Mouse (Mus musculus): ENCODE measurements at regions not wholly inside any gene's neighbourhood (a gene's known extent, or its start where the extent isn't known, plus 50 kb on each side); places are given as distances from the start of the nearest gene placed in this dataset.

- no peak for DNase-seq
- WGBS: 70% methylated on average over 4 of the region's 4 CpGs
- intact Hi-C loops (cut with DNase I): no loop called here
Observed at GRCm38 (mm10) chr2:9464413-9464812, 416.6 kb upstream of the 4930412O13Rik start.

DNA sequence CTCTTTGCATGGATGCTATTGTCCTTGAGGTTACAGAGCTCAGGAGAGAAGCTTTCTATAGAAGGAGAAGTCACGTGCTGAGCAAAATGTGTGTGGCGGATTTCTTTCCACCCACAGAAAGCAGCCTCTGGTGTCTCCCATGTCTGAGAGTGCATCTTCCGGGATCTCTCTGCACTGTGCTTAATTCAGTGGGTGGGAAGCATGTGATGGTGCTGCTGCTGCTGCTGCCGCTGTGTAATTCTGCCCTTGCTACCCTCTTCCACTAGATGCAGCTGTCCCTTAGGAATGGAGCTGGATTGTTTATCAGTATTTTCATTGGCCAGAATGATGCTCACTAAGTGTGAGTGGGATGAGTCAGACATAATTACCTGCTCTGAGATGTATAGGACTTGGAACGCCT is 416.2 kb upstream of the 4930412O13Rik start:
- intact Hi-C loops (cut with DNase I): no loop called here
- Histone ChIP-seq H3K9ac (ENCODE audit: low read depth, low read length) (no peak overlapping the region), H3K4me1 (ENCODE audit: control insufficient read depth, insufficient read depth, low read length) (no peaks in the 10 kb centered on the region), H3K36me3 (ENCODE audit: control insufficient read depth, insufficient read depth, low read length) (no peaks in the 10 kb centered on the region), H3K27me3 (ENCODE audit: control insufficient read depth, insufficient read depth, low read length) (no peaks in the 10 kb centered on the region), H3K79me2 (replicated peaks; ENCODE audit: control insufficient read depth, insufficient read depth, low read length) (no peaks in the 10 kb centered on the region), H3K4me3 (no peak overlapping the region), H3K27ac (no peak overlapping the region)
- no peak for TF ChIP-seq POLR2A (IDR thresholded peaks at IDR 0.05; ENCODE audit: insufficient read depth, low read depth, low read length)
- WGBS: 55% methylated on average over 5 of the region's 5 CpGs
- DNase-seq: no peak

More at GRCm38 (mm10) chr2:9464413-9464812, 416.6 kb upstream of the 4930412O13Rik start:
- H3K4me3 ChIP-seq: no peak overlapping the region
- no peaks in the 10 kb centered on the region for H3K79me2 ChIP-seq (replicated peaks; ENCODE audit: control insufficient read depth, insufficient read depth, low read length)
- no peak overlapping the region for H3K9ac ChIP-seq (ENCODE audit: low read depth, low read length)
- no peaks in the 10 kb centered on the region for H3K36me3 ChIP-seq (ENCODE audit: control insufficient read depth, insufficient read depth, low read length)
- H3K4me1 ChIP-seq (ENCODE audit: control insufficient read depth, insufficient read depth, low read length): no peaks in the 10 kb centered on the region
- TF ChIP-seq EP300 (IDR thresholded peaks at IDR 0.05; ENCODE audit: insufficient read depth, low read depth, low read length): no peak
- TF ChIP-seq CTCF (IDR thresholded peaks at IDR 0.05): no peak
- no peak for TF ChIP-seq POLR2A (IDR thresholded peaks at IDR 0.05; ENCODE audit: insufficient read depth, low read depth, low read length)
- H3K27ac ChIP-seq: no peak overlapping the region
- no peaks in the 10 kb centered on the region for H3K27me3 ChIP-seq (ENCODE audit: control insufficient read depth, insufficient read depth, low read length)

- Histone ChIP-seq H3K36me3 (ENCODE audit: control insufficient read depth, insufficient read depth, low read length) (no peaks in the 10 kb centered on the region), H3K4me3 (no peak overlapping the region), H3K79me2 (replicated peaks; ENCODE audit: control insufficient read depth, insufficient read depth, low read length) (no peaks in the 10 kb centered on the region), H3K27me3 (ENCODE audit: control insufficient read depth, insufficient read depth, low read length) (no peaks in the 10 kb centered on the region), H3K4me1 (ENCODE audit: control insufficient read depth, insufficient read depth, low read length) (no peaks in the 10 kb centered on the region), H3K9ac (ENCODE audit: low read depth, low read length) (no peak overlapping the region), H3K27ac (no peak overlapping the region)
- TF ChIP-seq CTCF (IDR thresholded peaks at IDR 0.05) (no peak), POLR2A (IDR thresholded peaks at IDR 0.05; ENCODE audit: insufficient read depth, low read depth, low read length) (no peak), EP300 (IDR thresholded peaks at IDR 0.05; ENCODE audit: insufficient read depth, low read depth, low read length) (no peak)
- intact Hi-C loops (cut with DNase I): no loop called here
- DNase-seq: no peak
- 65% methylated on average over 2 of the region's 2 CpGs for WGBS
Observed at GRCm38 (mm10) chr2:9467573-9467972, 413.5 kb upstream of the 4930412O13Rik start.

DNA sequence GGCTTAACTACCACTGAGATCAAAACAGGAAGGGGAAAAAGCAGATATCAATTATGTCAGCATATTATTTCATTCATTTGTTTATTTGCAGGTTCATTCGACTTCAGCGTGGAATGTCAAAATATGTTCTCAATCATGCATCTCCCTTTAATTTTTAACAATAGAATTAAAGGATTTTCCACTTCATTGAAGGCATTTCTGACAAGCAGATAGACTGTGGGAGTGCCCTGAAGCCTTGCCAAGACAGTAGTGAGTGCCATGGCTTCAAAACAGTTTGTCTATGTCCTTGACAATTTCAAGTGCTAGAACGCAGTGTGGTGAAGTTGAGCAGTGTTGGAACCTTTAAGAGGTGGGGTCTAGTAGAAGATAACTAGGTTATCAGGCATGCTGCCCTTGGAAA is 412.4 kb upstream of the 4930412O13Rik start:
- no peak overlapping the region for H3K4me3 ChIP-seq
- no peaks in the 10 kb centered on the region for H3K27me3 ChIP-seq (ENCODE audit: control insufficient read depth, insufficient read depth, low read length)
- H3K27ac ChIP-seq: no peak overlapping the region
- WGBS: 53% methylated on average over 3 of the region's 3 CpGs
- no peak for TF ChIP-seq EP300 (IDR thresholded peaks at IDR 0.05; ENCODE audit: insufficient read depth, low read depth, low read length)
- no peaks in the 10 kb centered on the region for H3K36me3 ChIP-seq (ENCODE audit: control insufficient read depth, insufficient read depth, low read length)
- no peak for DNase-seq
- H3K9ac ChIP-seq (ENCODE audit: low read depth, low read length): no peak overlapping the region
- no peaks in the 10 kb centered on the region for H3K79me2 ChIP-seq (replicated peaks; ENCODE audit: control insufficient read depth, insufficient read depth, low read length)
- H3K4me1 ChIP-seq (ENCODE audit: control insufficient read depth, insufficient read depth, low read length): no peaks in the 10 kb centered on the region
- intact Hi-C loops (cut with DNase I): no loop called here

GRCm38 (mm10) chr2:9481678-9482345 is 399.2 kb upstream of the 4930412O13Rik start:
- Histone ChIP-seq H3K36me3 (ENCODE audit: control insufficient read depth, insufficient read depth, low read length) (no peaks in the 10 kb centered on the region), H3K79me2 (replicated peaks; ENCODE audit: control insufficient read depth, insufficient read depth, low read length) (no peaks in the 10 kb centered on the region), H3K9ac (ENCODE audit: low read depth, low read length) (no peak overlapping the region), H3K4me3 (no peak overlapping the region), H3K27me3 (ENCODE audit: control insufficient read depth, insufficient read depth, low read length) (no peaks in the 10 kb centered on the region), H3K4me1 (ENCODE audit: control insufficient read depth, insufficient read depth, low read length) (no peaks in the 10 kb centered on the region), H3K27ac (no peak overlapping the region)
- intact Hi-C loops (cut with DNase I): no loop called here
- 57% methylated on average over 7 of the region's 7 CpGs for WGBS
- DNase-seq: no peak
- TF ChIP-seq POLR2A (IDR thresholded peaks at IDR 0.05; ENCODE audit: insufficient read depth, low read depth, low read length) (no peak), CTCF (IDR thresholded peaks at IDR 0.05) (no peak), EP300 (IDR thresholded peaks at IDR 0.05; ENCODE audit: insufficient read depth, low read depth, low read length) (no peak)

GRCm38 (mm10) chr2:9487381-9487914 is 393.6 kb upstream of the 4930412O13Rik start:
- no peaks in the 10 kb centered on the region for H3K36me3 ChIP-seq (ENCODE audit: control insufficient read depth, insufficient read depth, low read length)
- DNase-seq: no peak
- no peak overlapping the region for H3K4me3 ChIP-seq
- 87% methylated on average over 7 of the region's 7 CpGs for WGBS
- intact Hi-C loops (cut with DNase I): no loop called here
- no peaks in the 10 kb centered on the region for H3K4me1 ChIP-seq (ENCODE audit: control insufficient read depth, insufficient read depth, low read length)
- no peaks in the 10 kb centered on the region for H3K27me3 ChIP-seq (ENCODE audit: control insufficient read depth, insufficient read depth, low read length)
- H3K27ac ChIP-seq: no peak overlapping the region
- no peak overlapping the region for H3K9ac ChIP-seq (ENCODE audit: low read depth, low read length)
- TF ChIP-seq EP300 (IDR thresholded peaks at IDR 0.05; ENCODE audit: insufficient read depth, low read depth, low read length) (no peak), CTCF (IDR thresholded peaks at IDR 0.05) (no peak), POLR2A (IDR thresholded peaks at IDR 0.05; ENCODE audit: insufficient read depth, low read depth, low read length) (no peak)
- H3K79me2 ChIP-seq (replicated peaks; ENCODE audit: control insufficient read depth, insufficient read depth, low read length): no peaks in the 10 kb centered on the region

Data from heart, adult 2 months (tissue).